Mouse (Mus musculus) CH12.LX (cell line): ENCODE data around the gene Cdk13. TPM values are rescaled to one million over a fixed set of nuclear protein-coding genes. Genes with fewer than 3 reads are reported as not detected.
A peak's percentile ranks its signal among the peaks of the same experiment; 100 is the strongest.

Experiments
- DNase-seq: peaks from one replicate; pipeline ENCODE4 v3.0.0-alpha.2; 2013; ENCODE audit errors: extremely low read depth
- H3K27ac ChIP-seq: 2 replicates; pipeline ENCODE4 v1.5.1; 2012; ENCODE audit warnings: low read depth, mild to moderate bottlenecking, control low read depth, moderate library complexity; ENCODE audit not compliant: insufficient read depth
- H3K27me3 ChIP-seq: replicated peaks from 2 replicates; pipeline ENCODE3; 2012; ENCODE audit warnings: inconsistent platforms
- H3K36me3 ChIP-seq, 2 experiments: replicated peaks in 1 of 2; 2 replicates each; pipeline versions ENCODE3 to v1.6.1; 2012; ENCODE audit warnings: inconsistent platforms in 1 of 2, low read length in 1 of 2, mild to moderate bottlenecking in 1 of 2, mixed read lengths in 1 of 2, moderate library complexity in 1 of 2; ENCODE audit not compliant: control insufficient read depth in 1 of 2, insufficient read depth in 1 of 2
- H3K4me1 ChIP-seq, 2 experiments: 2 replicates each; pipeline ENCODE4 v1.6.1; 2012; ENCODE audit warnings: inconsistent platforms in 1 of 2, moderate library complexity in 1 of 2; ENCODE audit not compliant: insufficient read depth in 2 of 2, control insufficient read depth in 1 of 2
- H3K4me2 ChIP-seq: 2 replicates; pipeline ENCODE4 v1.6.1; 2012; ENCODE audit warnings: low read depth, mild to moderate bottlenecking, control low read depth; ENCODE audit not compliant: poor library complexity, insufficient read depth, severe bottlenecking
- H3K4me3 ChIP-seq, 3 experiments: fragments of 150-350 bp in 1 of 3; sonication (generic) in 1 of 3; replicated peaks in 1 of 3; 2 replicates each; pipeline versions ENCODE3 to v1.5.1; 2011 to 2012; ENCODE audit warnings: low read depth in 2 of 3, low read length in 2 of 3, mild to moderate bottlenecking in 2 of 3, moderate library complexity in 2 of 3, control low read depth in 1 of 3, improper control_type of control experiment in 1 of 3, inconsistent platforms in 1 of 3, mixed read lengths in 1 of 3; ENCODE audit not compliant: poor library complexity in 1 of 3
- H3K79me2 ChIP-seq: replicated peaks from 2 replicates; pipeline ENCODE4 v1.6.1; 2012; ENCODE audit warnings: mild to moderate bottlenecking, moderate library complexity; ENCODE audit not compliant: control insufficient read depth, poor library complexity, insufficient read depth, severe bottlenecking; ENCODE audit errors: extremely low read depth
- H3K9ac ChIP-seq: 2 replicates; pipeline ENCODE4 v1.6.1; 2012; ENCODE audit warnings: low read depth, mild to moderate bottlenecking, control low read depth, moderate library complexity; ENCODE audit not compliant: insufficient read depth
- H3K9me3 ChIP-seq: replicated peaks from 2 replicates; pipeline ENCODE3; 2012; ENCODE audit warnings: low read length, inconsistent platforms, mixed read lengths
- BHLHE40 ChIP-seq: IDR thresholded peaks from 2 replicates; pipeline ENCODE4 v1.6.1; 2011; ENCODE audit warnings: mild to moderate bottlenecking, low read depth, low read length, improper control_type of control experiment
- CHD2 ChIP-seq: IDR thresholded peaks from 2 replicates; pipeline ENCODE4 v1.6.1; 2011; ENCODE audit warnings: low read length, improper control_type of control experiment
- CTCF ChIP-seq, 2 experiments: IDR thresholded peaks in 1 of 2; conservative IDR thresholded peaks in 1 of 2; 2 replicates each; pipeline ENCODE4 v1.5.1; 2011 to 2012; ENCODE audit warnings: low read depth in 2 of 2, low read length in 2 of 2, improper control_type of control experiment in 1 of 2, inconsistent platforms in 1 of 2, mild to moderate bottlenecking in 1 of 2, moderate library complexity in 1 of 2
- ETS1 ChIP-seq: conservative IDR thresholded peaks from 2 replicates; pipeline ENCODE4 v1.6.1; 2012; ENCODE audit warnings: low read depth, mild to moderate bottlenecking, inconsistent platforms, low read length, improper control_type of control experiment, moderate library complexity
- HCFC1 ChIP-seq: IDR thresholded peaks from 2 replicates; pipeline ENCODE4 v1.6.1; 2012; ENCODE audit warnings: low read depth, mild to moderate bottlenecking, inconsistent platforms, low read length, improper control_type of control experiment
- IRF4 ChIP-seq: IDR thresholded peaks from 2 replicates; pipeline ENCODE4 v1.6.1; 2014; ENCODE audit warnings: low read depth, mild to moderate bottlenecking, inconsistent platforms, low read length, improper control_type of control experiment
- JUND ChIP-seq: conservative IDR thresholded peaks from 2 replicates; pipeline ENCODE4 v1.6.1; 2011; ENCODE audit warnings: low read depth, low read length, improper control_type of control experiment
- NRF1 ChIP-seq: IDR thresholded peaks from 2 replicates; pipeline ENCODE4 v1.6.1; 2014; ENCODE audit warnings: low read depth, mild to moderate bottlenecking, inconsistent platforms, low read length, improper control_type of control experiment, moderate library complexity
- POLR2A ChIP-seq: IDR thresholded peaks from 2 replicates; pipeline ENCODE4 v1.6.1; 2011; ENCODE audit warnings: low read depth, mild to moderate bottlenecking, improper control_type of control experiment, low read length
- RAD21 ChIP-seq: IDR thresholded peaks from 2 replicates; pipeline ENCODE4 v1.6.1; 2011; ENCODE audit warnings: low read depth, mild to moderate bottlenecking, low read length, improper control_type of control experiment, moderate library complexity
- RCOR1 ChIP-seq: conservative IDR thresholded peaks from 2 replicates; pipeline ENCODE4 v1.6.1; 2012; ENCODE audit warnings: low read depth, mild to moderate bottlenecking, inconsistent platforms, low read length, improper control_type of control experiment
- SMC3 ChIP-seq: IDR thresholded peaks from 2 replicates; pipeline ENCODE4 v1.6.1; 2011; ENCODE audit warnings: low read depth, low read length, improper control_type of control experiment
- TCF12 ChIP-seq: IDR thresholded peaks from 2 replicates; pipeline ENCODE4 v1.6.1; 2014; ENCODE audit warnings: low read depth, mild to moderate bottlenecking, inconsistent platforms, low read length, improper control_type of control experiment
- UBTF ChIP-seq: IDR thresholded peaks from 2 replicates; pipeline ENCODE4 v1.6.1; 2012; ENCODE audit warnings: low read depth, mild to moderate bottlenecking, inconsistent platforms, low read length, improper control_type of control experiment, moderate library complexity
- ZMIZ1 ChIP-seq: IDR thresholded peaks from 2 replicates; pipeline ENCODE4 v1.6.1; 2012; ENCODE audit warnings: low read depth, mild to moderate bottlenecking, inconsistent platforms, low read length, improper control_type of control experiment
- dilution Hi-C: fragments of 300-500 bp; cut with MboI; formaldehyde crosslinking; loops from 2 replicates; pipeline ENCODE4 v1.14.3; 2020; ENCODE audit warnings: low sequenced_read_pairs; ENCODE audit not compliant: extremely low pct_unique_long_range_greater_than_20kb, extremely low pct_ligation_motif_present
- in situ Hi-C: fragments of 300-500 bp; cut with MboI; formaldehyde crosslinking; loops from 3 replicates; pipeline ENCODE4 v1.14.3; 2019; ENCODE audit warnings: low sequenced_read_pairs, low pct_ligation_motif_present, low pct_unique_long_range_greater_than_20kb, mixed read lengths
- polyA plus RNA-seq: library from polyadenylated mRNA; unstranded; fragments of >175 nt; gene quantifications from 2 replicates; pipeline ENCODE4 v1.2.1, GENCODE M21; 2012; ENCODE audit warnings: low read depth; ENCODE audit not compliant: insufficient read length
- total RNA-seq, 2 experiments: library from RNA; depleted of rRNA; stranded (reverse); fragments of 300-350 nt in 1 of 2; fragments of >200 nt in 1 of 2; gene quantifications; 2 replicates each; pipeline ENCODE4 v1.2.3; 2012 to 2014

The Cdk13 gene
- total and polyA plus RNA-seq, 3 experiments: 19.8 to 27.3 (median 20.1) TPM

DNA sequence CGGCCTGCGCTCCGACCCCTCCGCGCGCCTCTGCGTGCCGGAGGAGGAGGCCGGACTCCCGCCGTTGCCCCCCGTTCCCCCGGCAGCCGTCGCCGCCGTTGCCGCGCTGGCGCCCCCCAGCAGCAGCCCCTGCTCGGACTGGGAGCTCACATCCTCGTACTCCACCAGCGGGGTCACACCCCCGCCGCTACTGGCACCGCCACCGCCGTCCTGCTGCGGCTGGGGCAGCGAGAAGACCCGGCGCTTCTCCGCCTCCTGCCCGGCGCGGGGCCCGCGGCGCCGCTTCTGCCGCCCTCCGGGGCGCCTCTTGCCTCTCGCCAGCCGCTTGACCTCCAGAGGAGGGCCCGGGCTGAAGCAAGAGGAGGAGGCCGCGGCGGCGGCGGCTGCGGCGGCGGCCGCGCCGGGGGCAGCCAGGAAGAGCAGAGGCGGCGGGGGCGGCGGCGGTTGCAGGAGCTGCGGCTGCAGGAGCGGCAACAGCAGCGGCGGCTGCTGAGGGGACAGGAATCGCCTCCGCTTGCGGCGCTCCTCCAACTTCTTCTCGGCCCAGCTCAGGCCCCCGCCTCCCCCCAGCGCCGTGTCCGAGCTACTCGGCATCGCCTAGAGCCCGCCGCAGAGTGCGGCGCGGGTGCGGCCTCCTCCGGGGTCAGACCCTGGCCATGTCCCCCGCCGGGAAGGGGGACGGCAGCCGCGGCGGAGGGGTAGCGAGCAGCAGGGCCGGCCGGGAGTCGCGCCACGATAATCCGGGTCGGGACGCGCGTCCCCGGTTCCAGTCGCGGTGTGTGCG is 647 bp downstream of the Cdk13 start:
- Histone ChIP-seq H3K79me2 (peaks cover 37% of the 10 kb centered on the region), H3K4me1 (peaks cover 0 to 24% of the 10 kb centered on the region in 2 experiments; a peak in 2 of 4 replicates), H3K9ac (peak overlapping the region; percentile 78), H3K36me3 (peaks cover 5 to 12% of the 10 kb centered on the region in 2 experiments), H3K27ac (peak overlapping the region; percentile 86), H3K9me3 (no peaks in the 10 kb centered on the region), H3K4me3 (peak overlapping the region; percentile 86 to 95 (median 91)), H3K4me2 (no peak overlapping the region), H3K27me3 (no peaks in the 10 kb centered on the region)
- in situ Hi-C loops: no loop called here
- DNase-seq: no peak
- dilution Hi-C loops: no loop called here
- TF ChIP-seq HCFC1: no peak
- TF ChIP-seq NRF1: no peak
- TF ChIP-seq BHLHE40: no peak
- TF ChIP-seq TCF12: no peak
- TF ChIP-seq ETS1: no peak
- no peak for TF ChIP-seq SMC3
- no peak for TF ChIP-seq POLR2A
- no peak for TF ChIP-seq RAD21
- no peak for TF ChIP-seq RCOR1
- TF ChIP-seq ZMIZ1: no peak
- TF ChIP-seq JUND: no peak
- TF ChIP-seq IRF4: no peak
- no peak for TF ChIP-seq CHD2

DNA sequence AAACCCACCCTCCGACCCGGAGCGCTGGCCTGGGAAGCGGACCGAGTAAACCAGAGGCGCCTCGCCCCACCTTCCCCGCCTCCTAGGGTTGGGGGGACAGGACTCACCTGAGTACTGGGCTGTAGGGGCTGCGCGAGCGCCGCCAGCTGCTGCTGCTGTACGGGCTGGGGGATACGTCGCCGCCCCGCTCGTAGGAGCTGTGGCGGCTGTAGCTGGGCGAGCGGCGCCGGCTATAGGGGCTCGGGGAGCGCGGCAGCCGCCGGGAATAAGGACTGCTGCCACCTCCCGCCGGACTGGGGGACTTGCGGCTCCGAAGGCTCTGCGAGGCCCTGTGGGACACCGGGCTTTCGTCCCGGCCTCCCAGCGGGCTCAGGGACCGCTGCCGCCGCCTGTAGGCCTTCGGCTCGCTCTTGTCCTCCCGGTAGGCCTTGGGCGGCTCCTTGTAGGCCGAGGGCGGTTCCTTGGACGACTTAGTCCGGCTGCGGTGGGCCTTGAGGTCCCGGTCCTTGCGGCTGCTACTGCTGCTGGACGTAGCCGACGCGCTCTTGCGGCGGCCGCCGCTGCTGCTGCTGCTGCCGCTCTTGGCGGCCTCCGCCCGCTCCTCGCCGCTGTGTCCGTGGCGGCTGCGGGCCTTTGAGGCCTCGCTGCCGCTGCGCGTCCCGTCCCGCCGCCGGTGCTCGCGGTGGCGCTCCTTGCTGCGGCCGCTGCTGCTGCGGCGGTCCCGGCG is 1.4 kb downstream of the Cdk13 start:
- in situ Hi-C loops (no loop called here), dilution Hi-C loops (no loop called here)
- Histone ChIP-seq H3K4me1 (peaks cover 0 to 24% of the 10 kb centered on the region in 2 experiments; a peak in 2 of 4 replicates), H3K4me3 (peak overlapping the region; percentile 86 to 95 (median 91)), H3K27me3 (no peaks in the 10 kb centered on the region), H3K9ac (peak overlapping the region; percentile 78), H3K27ac (peak overlapping the region; percentile 10; the same call in 1 of the 2 replicates), H3K9me3 (no peaks in the 10 kb centered on the region), H3K79me2 (peaks cover 41% of the 10 kb centered on the region), H3K36me3 (peaks cover 5 to 15% of the 10 kb centered on the region in 2 experiments), H3K4me2 (peak overlapping the region; percentile 73; the same call in 1 of the 2 replicates)
- TF ChIP-seq RCOR1 (no peak), RAD21 (peak; percentile 5), SMC3 (peak; percentile 35), UBTF (peak; percentile 99), CTCF (conservative IDR thresholded peaks at IDR 0.05 in 1 of 2, IDR thresholded peaks at IDR 0.05 in 1 of 2; ENCODE audit: low read depth in 2 of 2, low read length in 2 of 2) (peak in 1 of 2 experiments; percentile 59; a peak in 2 of 4 replicates)
- peak; percentile 50 for DNase-seq
